Mouse (Mus musculus) lung, embryonic 14.5 days (tissue): Measurements from ENCODE around the gene Pds5b. TPM values are rescaled to one million over a fixed set of nuclear protein-coding genes. Genes with fewer than 3 reads are reported as not detected.

Experiments used
- ATAC-seq: fragments of 200-750 bp; cut with Nextera tagmentation; 2 replicates; pipeline ENCODE4 v1.8.0; 2017; ENCODE audit warnings: mild to moderate bottlenecking, moderate TSS enrichment, moderate library complexity; ENCODE audit not compliant: insufficient read depth
- DNase-seq: peaks from one replicate; pipeline ENCODE4 v3.0.0-alpha.2; 2015
- H3K27ac ChIP-seq: fragments of 300-500 bp; sonication (generic); 2 replicates; pipeline ENCODE4 v1.5.1; 2014; ENCODE audit warnings: low read depth, mild to moderate bottlenecking, moderate library complexity
- H3K27me3 ChIP-seq: fragments of 300-500 bp; sonication (generic); 2 replicates; pipeline ENCODE4 v1.6.1; 2014; ENCODE audit warnings: low read length, control low read depth; ENCODE audit not compliant: insufficient read depth
- H3K36me3 ChIP-seq: fragments of 300-500 bp; sonication (generic); 2 replicates; pipeline ENCODE4 v1.6.1; 2014; ENCODE audit warnings: control low read depth; ENCODE audit not compliant: insufficient read depth
- H3K4me1 ChIP-seq: fragments of 300-500 bp; sonication (generic); 2 replicates; pipeline ENCODE4 v1.6.1; 2014; ENCODE audit warnings: antibody characterized with exemption, control low read depth; ENCODE audit not compliant: insufficient read depth
- H3K4me2 ChIP-seq: fragments of 300-500 bp; sonication (generic); 2 replicates; pipeline ENCODE4 v1.6.1; 2014; ENCODE audit warnings: mild to moderate bottlenecking
- H3K4me3 ChIP-seq: fragments of 300-500 bp; sonication (generic); 2 replicates; pipeline ENCODE4 v1.5.1; 2014; ENCODE audit warnings: low read depth, low read length
- H3K9ac ChIP-seq: fragments of 300-500 bp; sonication (generic); 2 replicates; pipeline ENCODE4 v1.6.1; 2014
- H3K9me3 ChIP-seq: fragments of 300-500 bp; sonication (generic); 2 replicates; pipeline ENCODE4 v1.6.1; 2016; ENCODE audit warnings: low read depth, low read length, control low read depth
- CTCF ChIP-seq: IDR thresholded peaks from 2 replicates; pipeline ENCODE4 v1.5.1; 2016; ENCODE audit warnings: antibody characterized with exemption, low read depth
- WGBS: fragments of 180-500 bp; shearing (Covaris S2); extraction: QIAGEN DNeasy Blood & Tissue Kit; methylation state at CpG from one replicate; pipeline ENCODE4 v1.1.7; 2014; 5-methylcytosine and 5-hydroxymethylcytosine counted together
- polyA plus RNA-seq: library from polyadenylated mRNA; unstranded; fragments of >200 nt; fragmentation: Nextera tagmentation; extraction: Ambion mirVana; gene quantifications from 2 replicates; pipeline ENCODE4 v1.2.1, GENCODE M21; 2014

Pds5b gene
- polyA plus RNA-seq, 1 experiment from 2014 or later: 47.9 TPM

GRCm38 (mm10) chr5:150739311-150739710 lies 65.8 kb downstream of the Pds5b start:
- 77% methylated on average over 7 of the region's 7 CpGs for WGBS
- ATAC-seq (no peak), DNase-seq (no peak)
- Histone ChIP-seq H3K27ac (no peak overlapping the region), H3K9ac (no peak overlapping the region), H3K9me3 (no peaks in the 10 kb centered on the region), H3K4me1 (no peaks in the 10 kb centered on the region), H3K4me3 (no peak overlapping the region), H3K27me3 (no peaks in the 10 kb centered on the region), H3K36me3 (peaks cover 39% of the 10 kb centered on the region), H3K4me2 (no peak overlapping the region)
- no peak for TF ChIP-seq CTCF

DNA sequence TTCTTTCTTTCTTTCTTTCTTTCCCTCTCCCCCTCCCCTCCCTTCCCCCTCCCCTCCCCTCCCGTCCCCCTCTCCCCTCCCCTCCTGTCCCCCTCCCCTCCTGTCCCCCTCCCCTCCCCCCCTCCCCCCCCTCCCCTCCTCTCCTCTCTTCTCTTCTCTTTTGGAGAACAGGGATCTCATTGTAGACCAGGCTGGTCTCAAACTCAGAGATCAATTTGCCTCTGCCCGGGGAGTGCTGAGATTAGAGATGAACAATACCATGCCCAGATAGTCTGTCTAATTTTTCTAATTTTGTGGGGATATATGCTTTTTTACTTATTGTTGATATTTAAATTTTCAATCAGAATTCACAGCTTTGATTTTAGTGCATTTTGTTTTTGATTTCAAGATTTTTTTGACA lies 67.1 kb downstream of the Pds5b start:
- whole genome bisulfite sequencing: 83% methylated on average over 1 of the region's 2 CpGs
- no peak for TF ChIP-seq CTCF
- H3K9me3 ChIP-seq: no peaks in the 10 kb centered on the region
- H3K27me3 ChIP-seq: no peaks in the 10 kb centered on the region
- DNase-seq (no peak), ATAC-seq (no peak)
- H3K4me1 ChIP-seq: no peaks in the 10 kb centered on the region
- H3K9ac ChIP-seq: no peak overlapping the region
- no peak overlapping the region for H3K4me3 ChIP-seq
- no peak overlapping the region for H3K27ac ChIP-seq
- H3K36me3 ChIP-seq: peaks cover 35% of the 10 kb centered on the region
- no peak overlapping the region for H3K4me2 ChIP-seq

GRCm38 (mm10) chr5:150756623-150757022 lies 83.1 kb downstream of the Pds5b start:
- H3K9me3 ChIP-seq: no peaks in the 10 kb centered on the region
- no peak overlapping the region for H3K27ac ChIP-seq
- H3K4me1 ChIP-seq: no peaks in the 10 kb centered on the region
- H3K4me3 ChIP-seq: no peak overlapping the region
- no peaks in the 10 kb centered on the region for H3K27me3 ChIP-seq
- no peak for TF ChIP-seq CTCF
- 86% methylated on average over 5 of the region's 5 CpGs for WGBS
- no peak overlapping the region for H3K9ac ChIP-seq
- ATAC-seq (no peak), DNase-seq (no peak)
- H3K36me3 ChIP-seq: peaks cover 40% of the 10 kb centered on the region
- H3K4me2 ChIP-seq: no peak overlapping the region

DNA sequence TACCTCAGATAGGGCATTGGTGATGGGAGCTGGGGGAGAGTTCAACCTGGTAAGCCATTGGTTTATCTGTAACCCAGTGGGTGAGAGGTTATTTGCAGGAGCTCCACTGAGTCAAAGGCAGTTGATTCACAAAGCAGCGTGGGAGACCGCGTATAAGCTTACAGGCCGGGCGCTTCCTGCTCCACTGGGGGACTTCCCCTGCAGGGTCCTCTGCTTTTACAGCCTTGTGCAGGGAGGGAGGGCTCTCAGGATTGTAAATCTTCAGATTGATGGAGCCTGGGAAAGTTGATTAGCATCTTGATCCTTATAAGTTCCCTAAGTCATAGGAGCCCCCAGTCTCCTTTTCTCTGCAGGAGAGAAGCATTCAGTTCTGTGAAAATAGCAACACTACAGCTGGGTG lies 98.9 kb downstream of the Pds5b start:
- Histone ChIP-seq H3K36me3 (peaks cover 22% of the 10 kb centered on the region), H3K27ac (no peak overlapping the region), H3K4me2 (no peak overlapping the region), H3K9ac (no peak overlapping the region), H3K27me3 (no peaks in the 10 kb centered on the region), H3K4me3 (no peak overlapping the region), H3K4me1 (no peaks in the 10 kb centered on the region), H3K9me3 (no peaks in the 10 kb centered on the region)
- 42% methylated on average over 5 of the region's 5 CpGs for WGBS
- no peak for TF ChIP-seq CTCF
- no peak for ATAC-seq
- peak; percentile 23 for DNase-seq

- TF ChIP-seq CTCF: no peak
- no peak for ATAC-seq
- H3K4me2 ChIP-seq: no peak overlapping the region
- DNase-seq: no peak
- no peaks in the 10 kb centered on the region for H3K4me1 ChIP-seq
- no peak overlapping the region for H3K9ac ChIP-seq
- H3K36me3 ChIP-seq: peaks cover 23% of the 10 kb centered on the region
- H3K4me3 ChIP-seq: no peak overlapping the region
- H3K27me3 ChIP-seq: no peaks in the 10 kb centered on the region
- H3K27ac ChIP-seq: no peak overlapping the region
- H3K9me3 ChIP-seq: no peaks in the 10 kb centered on the region
Measured at GRCm38 (mm10) chr5:150773083-150773482, 99.5 kb downstream of the Pds5b start.

DNA sequence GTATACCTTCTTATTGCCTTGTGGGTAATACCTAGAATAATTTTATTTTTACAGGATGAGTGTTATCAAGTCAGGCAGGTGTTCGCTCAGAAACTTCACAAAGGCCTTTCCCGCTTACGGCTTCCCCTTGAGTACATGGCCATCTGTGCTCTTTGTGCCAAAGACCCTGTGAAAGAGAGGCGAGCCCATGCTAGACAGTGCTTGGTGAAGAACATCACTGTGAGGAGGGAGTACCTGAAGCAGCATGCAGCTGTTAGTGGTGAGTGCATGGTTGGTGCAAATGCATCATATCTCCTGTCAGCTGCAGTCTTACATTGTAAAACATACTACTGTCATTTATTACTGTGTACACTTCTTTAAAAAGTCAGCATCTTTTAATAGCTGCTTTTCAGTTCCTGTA lies 114.7 kb downstream of the Pds5b start:
- no peak overlapping the region for H3K4me3 ChIP-seq
- H3K9me3 ChIP-seq: no peaks in the 10 kb centered on the region
- no peaks in the 10 kb centered on the region; the same call in 1 of the 2 replicates for H3K4me1 ChIP-seq
- H3K27ac ChIP-seq: no peak overlapping the region
- ATAC-seq (no peak), DNase-seq (no peak)
- WGBS: 89% methylated on average over 4 of the region's 4 CpGs
- peaks cover 57% of the 10 kb centered on the region for H3K36me3 ChIP-seq
- no peak for TF ChIP-seq CTCF
- H3K27me3 ChIP-seq: no peaks in the 10 kb centered on the region
- H3K4me2 ChIP-seq: no peak overlapping the region
- no peak overlapping the region for H3K9ac ChIP-seq

- DNase-seq: peak; percentile 12
- no peak overlapping the region for H3K4me3 ChIP-seq
- no peak overlapping the region for H3K4me2 ChIP-seq
- peak; percentile 38; the same call in 1 of the 2 replicates for ATAC-seq
- no peak overlapping the region for H3K27ac ChIP-seq
- peaks cover 53% of the 10 kb centered on the region for H3K36me3 ChIP-seq
- no peak overlapping the region for H3K9ac ChIP-seq
- no peak for TF ChIP-seq CTCF
- 96% methylated on average over 2 of the region's 2 CpGs for WGBS
- H3K27me3 ChIP-seq: no peaks in the 10 kb centered on the region
- H3K4me1 ChIP-seq: no peaks in the 10 kb centered on the region; the same call in 1 of the 2 replicates
- H3K9me3 ChIP-seq: no peaks in the 10 kb centered on the region
Measured at GRCm38 (mm10) chr5:150789039-150789438, 115.5 kb downstream of the Pds5b start.

- ATAC-seq: peak; percentile 68
Measured at GRCm38 (mm10) chr5:150794181-150794580, 120.6 kb downstream of the Pds5b start.

More at GRCm38 (mm10) chr5:150794181-150794580, 120.6 kb downstream of the Pds5b start:
- Histone ChIP-seq H3K36me3 (peaks cover 59% of the 10 kb centered on the region), H3K4me2 (no peak overlapping the region), H3K27ac (0 out of 2 replicates have a peak overlapping the region, but pooled peaks have one; percentile 42), H3K4me1 (no peaks in the 10 kb centered on the region; the same call in 1 of the 2 replicates), H3K4me3 (no peak overlapping the region), H3K9ac (no peak overlapping the region), H3K9me3 (no peaks in the 10 kb centered on the region), H3K27me3 (no peaks in the 10 kb centered on the region)
- DNase-seq: peak; percentile 67
- 47% methylated on average over 6 of the region's 6 CpGs for WGBS
- TF ChIP-seq CTCF: no peak
